Mouse (Mus musculus) ES-CJ7 (cell line): ENCODE measurements at regions not wholly inside any gene's neighbourhood (a gene's known extent, or its start where the extent isn't known, plus 50 kb on each side); places are given as distances from the start of the nearest gene placed in this dataset.
"Not testable (repeated sequence)": the region's sequence is repeated elsewhere in the genome, so short reads cannot be mapped to it uniquely, and the experiment has no call there.

Experiments used
- DNase-seq: peaks from one replicate; pipeline ENCODE4 v3.0.0; 2011; ENCODE audit warnings: low read depth, low spot score

DNA sequence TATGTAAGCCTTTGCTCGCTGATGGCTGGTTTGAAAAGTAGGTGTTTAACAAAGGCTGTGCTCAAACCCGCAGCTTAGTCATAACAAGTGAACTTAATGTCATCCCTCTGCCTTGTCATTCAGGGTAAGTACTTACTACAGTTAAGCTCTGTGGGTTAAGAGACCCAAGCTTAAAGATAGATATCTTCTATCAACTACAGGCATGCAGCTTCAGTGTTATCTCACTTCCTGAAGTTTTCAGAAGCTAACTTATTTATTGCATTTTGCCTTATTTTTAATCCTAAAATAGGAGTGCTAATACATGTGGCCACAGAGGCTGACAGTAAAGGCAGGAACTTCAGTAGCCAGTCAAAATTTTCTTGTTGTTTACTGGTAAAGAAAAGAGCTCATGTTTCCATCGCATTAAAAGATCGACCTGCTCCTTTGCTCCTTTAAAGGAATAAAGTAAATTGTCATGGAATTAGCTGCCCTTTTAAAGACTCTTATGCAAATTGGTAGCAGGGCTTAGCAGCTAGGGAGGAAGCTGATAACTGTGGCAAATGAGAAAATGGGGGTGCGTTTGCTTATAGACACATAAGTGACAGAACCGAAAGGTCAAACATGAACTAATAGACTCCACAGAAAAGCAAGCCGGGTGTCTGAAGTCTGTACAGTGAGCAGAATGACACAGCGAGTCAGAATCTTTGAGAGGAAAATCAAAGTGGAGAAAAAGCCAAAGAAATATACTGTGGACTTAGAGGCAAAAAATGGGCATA lies 55.9 kb upstream of the Inpp4b start:
- no peak for DNase-seq

DNA sequence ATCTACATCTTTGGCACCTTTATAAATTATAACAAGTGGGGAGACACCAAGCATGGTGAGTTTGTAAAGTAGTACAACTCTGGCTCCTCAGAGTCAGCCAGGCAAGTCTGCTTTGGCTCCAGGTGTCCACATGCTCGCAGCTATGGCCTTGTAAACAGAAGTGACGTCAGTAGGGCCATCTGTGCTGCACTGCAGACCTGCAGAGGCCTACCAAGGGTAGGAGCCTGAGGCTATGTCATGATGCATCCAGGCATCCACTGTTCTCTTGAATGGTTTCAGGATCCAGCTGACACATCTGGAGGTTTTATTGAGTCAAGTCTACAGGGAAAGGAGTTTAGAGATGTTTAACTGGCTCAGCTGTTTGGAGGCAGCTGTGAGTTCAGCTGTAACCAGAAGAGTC lies 82.3 kb upstream of the Inpp4b start:
- no peak for DNase-seq

DNA sequence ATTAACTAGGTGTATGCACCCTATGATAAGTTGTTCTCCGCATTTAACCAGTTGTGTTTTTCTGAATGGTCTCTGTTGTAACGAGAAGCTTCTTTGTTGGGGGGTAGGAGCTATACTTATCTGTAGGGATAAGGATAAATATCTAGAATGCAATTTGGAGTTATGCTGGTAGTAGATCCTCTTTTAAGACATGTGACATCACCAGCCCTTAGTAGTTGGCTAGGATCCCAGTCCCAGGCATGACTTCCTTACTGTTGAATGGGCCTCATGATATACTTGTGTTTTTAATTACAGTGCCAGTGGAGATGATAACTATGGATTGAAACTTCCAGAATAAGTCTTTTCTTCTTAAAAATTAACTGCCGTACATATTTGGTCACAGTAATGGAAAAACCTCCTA lies 118.5 kb upstream of the Inpp4b start:
- DNase-seq = no peak

DNA sequence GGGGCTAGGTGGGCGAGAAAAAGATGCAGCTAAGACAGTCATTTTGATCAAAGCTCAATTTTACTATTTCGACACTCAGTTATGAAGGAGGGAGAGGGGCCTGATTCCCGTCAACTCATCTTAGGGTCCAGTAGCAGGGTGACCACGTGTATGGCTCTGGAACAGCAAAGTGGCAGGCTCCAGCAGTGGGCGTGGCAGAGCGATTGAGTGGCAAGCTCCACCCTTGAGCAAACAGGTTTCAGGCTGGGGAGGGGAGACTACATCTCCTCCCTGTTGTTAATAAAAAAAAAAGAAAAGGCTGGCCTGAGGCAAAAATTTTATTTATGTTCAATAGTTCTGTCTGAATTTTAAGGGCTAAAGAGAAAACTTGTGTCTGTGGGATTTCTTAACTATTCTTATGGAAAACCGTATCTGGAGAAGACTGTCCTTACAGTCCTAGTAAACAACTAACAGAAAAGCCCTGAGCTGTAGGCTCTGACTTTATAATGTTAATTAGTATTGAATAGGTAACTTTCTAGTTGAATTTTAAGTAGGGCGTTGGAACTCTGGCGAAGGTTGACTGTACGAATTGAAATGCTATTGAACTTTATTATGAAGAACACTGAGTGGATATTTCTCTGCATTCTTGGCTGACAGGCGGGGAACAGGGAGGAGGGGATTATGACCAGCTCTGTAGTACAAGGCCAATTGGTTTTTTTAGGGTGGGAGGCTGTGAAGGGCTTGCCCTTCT lies 155.1 kb upstream of the Inpp4b start:
- DNase-seq = not testable (repeated sequence)

DNA sequence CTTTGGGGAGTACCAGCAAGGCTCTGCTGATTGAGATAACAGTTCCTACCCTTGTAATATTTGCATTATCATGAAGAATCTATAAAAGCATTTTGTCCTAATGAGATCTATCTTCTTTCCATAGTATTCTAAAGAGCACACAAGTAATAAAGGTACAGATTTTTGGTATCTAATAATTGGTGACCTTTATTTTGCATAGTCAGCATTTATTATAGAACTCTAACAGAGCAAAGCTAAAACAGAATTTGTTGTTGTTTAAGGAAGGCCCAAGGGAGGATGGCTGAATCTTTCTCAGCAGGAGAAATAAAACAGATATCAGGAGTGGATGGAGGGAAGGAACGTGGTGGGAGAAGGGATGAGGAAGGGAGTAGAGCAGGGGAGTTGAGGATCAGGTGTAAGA lies 160.8 kb upstream of the Usp38 start:
- no peak for DNase-seq

DNA sequence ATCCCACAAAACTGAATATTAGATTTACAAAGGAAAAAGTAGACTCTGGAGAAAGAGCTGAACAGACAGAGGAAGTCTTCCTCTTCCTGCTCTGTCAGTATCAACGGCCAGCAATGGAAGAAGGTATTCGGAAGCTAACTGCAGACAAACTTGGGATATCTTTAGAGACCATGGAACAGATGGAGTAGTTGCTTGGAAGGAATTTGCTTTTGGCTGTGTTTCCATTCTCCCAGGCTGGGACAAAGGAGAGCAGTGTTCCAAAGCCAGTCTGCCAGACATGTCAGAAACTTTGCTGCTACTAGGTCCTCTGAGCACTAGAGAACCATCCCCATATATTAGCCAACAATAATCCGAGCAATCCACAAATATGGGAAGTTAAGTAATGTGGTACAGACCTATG lies 132.5 kb upstream of the Usp38 start:
- DNase-seq = no peak

DNA sequence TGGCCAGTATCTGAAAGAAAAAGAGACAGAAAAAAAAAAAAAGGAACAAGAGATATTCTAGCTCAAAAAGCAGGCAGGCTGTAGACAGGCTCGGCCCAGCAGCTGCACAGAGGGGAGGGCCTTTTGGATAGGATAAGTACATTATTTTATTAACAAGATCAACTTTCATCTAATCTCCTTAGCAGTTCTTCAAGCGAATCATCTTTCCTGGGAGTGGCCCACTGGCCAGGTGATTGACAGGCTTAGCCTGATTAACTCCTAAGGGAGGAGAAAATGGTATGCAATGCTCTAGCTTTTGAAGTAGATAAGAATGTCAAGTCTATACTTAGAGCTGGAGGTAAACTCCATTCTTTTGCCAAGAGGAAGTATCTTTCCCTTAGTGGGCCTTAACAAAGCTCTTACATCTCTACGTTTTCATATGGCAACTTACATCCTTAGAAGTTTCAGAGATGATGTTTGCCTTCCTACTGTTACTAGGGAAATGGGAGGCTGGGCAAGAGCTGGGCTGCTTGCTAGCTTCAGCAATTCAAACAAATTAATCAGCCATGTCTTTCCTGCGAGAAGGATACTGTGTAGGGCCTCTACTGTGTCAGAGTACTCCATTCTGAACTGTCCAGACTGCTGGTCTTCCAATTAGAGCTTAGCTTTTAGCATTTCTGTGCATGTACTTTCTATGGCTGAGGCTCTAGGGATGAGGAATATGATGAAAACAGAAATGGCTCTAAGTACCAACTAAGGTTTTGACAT lies 92.2 kb upstream of the Usp38 start:
- DNase-seq = no peak

DNA sequence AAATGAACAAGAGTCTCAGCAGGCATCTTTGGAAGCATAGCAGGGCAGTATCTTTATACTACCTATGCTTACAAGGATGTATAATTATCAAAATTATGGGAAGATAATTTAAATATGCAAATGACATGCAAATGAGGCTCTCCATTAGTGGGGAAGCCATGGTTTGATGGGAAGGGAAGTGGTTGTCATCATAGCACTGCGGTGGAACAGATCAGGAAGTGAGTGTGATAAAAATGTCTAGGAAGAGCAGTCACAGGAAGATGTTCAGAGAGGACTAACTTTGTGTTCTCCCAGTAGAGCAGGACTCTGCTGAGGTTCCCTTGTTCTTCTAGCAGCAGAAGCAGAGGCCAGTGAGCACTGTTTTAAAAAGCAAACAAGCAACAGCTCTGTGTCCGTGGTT lies 84.2 kb upstream of the Usp38 start:
- no peak for DNase-seq

DNA sequence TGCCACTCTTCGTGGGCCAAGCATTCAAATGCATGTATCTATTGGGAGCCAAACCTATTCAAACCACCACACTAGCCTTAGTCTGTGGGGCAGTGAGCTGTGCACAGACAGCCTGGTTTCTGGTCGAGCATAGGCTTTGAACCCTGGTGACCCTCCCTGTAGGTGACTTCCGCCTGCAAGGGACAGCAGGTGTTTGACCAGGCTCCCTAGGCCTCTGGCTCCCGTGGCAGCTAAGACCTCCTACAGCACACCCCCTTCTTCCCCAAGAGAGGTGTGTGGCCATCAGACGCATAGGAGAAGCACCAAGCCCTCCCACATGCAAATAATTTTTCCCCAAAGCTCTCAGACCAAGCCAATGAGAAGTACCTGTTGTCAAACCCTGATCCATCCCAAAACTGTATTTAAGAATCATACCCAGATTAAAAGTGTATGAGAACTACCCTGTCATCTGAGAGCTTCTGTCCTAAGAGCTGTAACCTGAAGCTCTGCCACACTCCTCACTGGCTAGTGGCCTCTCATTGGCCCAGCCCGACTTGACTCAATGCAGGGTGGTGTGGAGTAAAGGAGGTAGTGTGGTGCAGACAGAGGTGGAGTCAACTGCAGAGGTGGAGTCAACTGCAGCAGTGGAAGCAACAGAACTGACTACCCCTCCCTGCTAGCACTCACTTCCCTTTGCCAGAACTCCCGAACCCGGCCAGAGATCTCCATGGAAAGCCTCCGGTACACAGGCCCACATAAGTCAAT lies 82.5 kb upstream of the Usp38 start:
- DNase-seq = peak; percentile 22

DNA sequence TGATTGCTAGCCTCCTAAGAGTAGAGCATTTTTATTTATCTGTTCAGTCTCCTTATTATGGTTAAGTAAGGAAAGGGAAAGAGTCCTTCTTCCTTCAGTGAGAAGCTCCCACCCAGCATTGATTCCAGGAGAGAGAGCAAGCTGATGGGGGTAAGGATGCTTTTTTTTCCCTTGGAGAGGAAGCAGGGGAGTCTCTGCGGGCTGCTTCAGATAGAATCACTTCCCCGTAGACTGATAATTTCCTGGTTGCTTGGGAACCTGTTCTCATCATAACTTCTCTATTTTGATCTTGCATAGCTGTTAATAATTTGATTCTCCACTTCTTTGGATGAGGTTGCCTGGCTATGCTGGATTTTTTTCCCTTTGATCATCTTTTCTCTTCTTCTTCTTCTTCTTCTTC lies 80.5 kb upstream of the Usp38 start:
- DNase-seq = no peak

DNA sequence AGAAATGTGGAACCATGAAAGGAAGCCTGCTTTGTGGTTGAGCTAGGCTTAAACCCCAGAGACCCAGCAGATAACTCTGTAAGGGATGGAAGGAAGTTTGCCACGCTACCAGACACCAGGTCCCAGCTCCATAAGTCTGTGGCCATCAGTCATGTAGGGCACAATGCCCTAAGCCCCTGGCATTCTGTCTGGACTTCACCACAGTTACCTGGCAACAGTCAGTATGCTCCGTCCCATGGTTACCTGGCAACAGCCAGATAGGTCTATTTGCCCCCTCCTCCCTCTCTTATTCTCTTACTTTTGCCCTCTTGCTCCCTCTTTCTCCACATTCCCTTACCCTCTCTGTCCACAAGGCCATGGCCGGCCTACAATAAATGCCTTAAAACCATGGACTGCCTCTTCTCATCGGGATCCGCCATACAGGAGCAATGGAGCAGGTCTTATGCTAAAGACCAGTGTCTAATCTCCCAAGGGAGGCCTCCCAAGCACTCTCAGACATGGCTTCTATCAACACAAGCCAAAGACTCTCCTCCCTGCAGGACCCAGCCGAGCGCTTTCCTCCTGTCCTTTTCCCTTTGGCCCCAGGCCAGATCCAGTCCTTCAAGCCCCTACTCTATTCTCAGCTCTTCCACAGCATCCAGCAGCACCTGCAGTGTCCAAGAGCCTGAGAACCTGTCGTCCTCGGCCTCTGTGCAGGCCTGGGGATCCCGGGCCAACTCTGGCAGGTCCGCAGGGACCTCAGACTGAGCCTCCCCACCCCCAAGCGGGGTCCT lies 66.3 kb upstream of the Usp38 start:
- DNase-seq = peak; percentile 9

DNA sequence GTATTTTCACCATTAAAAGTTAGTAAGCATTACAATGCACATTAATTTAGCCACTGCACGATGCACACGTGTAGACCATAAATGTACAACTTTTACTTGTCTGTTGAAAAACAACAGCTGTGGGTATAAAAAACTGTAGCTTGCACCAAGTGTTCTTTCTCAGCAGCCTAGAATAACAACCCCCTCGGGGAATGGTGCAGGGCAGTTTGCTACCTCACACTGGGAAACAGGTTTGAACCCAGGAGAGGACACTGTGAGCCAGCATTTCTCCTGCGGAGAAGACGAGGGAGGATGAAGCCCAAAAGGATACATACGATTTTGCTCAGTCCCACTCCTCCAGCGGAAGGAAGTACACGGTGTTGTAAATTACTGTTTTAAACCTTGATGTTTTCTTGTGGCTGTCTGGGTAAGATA lies 65.2 kb upstream of the Usp38 start:
- no peak for DNase-seq

DNA sequence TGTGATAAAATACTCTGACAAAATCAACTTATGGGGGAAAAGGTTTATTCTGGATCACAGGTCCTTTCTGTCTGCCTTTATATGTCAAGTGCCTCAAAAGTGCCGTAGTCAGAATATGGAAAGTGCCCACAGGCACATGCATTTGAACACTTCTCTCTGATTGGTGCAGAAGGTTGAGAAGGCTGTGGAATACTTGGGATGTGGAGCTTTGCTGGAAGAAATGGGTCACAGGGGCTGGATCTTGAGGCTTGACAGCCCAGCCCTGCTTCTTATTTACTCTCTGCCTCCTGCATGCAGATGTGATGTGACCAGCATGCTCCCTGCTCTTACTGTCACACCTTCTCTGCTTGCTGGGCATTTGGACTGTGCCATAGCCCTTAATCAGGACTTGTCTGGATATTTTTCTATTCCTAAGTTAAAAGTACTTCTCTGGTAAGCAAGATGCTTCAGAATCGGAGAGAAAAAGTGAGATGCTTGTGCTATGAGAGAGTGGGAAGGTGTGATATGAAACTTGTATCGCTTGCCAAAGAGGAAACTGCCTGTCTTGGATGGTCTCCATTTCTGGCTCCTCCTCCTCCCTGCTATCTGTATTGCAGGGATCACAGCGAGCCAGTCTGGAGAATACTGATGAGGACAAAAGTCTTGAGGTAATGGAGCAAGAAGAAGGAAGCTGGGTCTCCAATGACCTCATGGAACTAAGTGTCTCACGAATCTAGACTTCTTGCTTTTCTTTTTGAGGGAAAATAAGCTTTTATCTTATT lies 54.5 kb upstream of the Usp38 start:
- DNase-seq = no peak

DNA sequence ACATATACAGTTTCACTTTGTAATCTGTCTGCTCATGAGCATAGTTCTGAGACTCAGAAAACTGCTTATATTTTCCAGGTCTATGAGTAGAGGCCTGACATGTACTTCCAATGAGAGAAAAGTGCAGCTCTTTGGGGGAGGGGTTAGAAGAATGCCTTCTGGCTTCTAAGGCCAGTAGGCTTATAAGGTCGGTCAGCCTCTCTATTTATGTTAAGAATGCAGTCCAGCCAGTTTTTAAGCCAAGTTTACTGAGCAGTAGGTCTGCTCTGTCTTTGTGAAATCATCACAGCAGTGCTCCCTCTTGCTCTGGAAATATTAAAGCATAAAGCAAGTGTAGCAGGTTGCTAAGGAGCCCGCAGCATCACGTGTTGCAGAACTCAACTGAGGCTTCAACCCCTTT lies 53.8 kb upstream of the Usp38 start:
- DNase-seq = no peak

DNA sequence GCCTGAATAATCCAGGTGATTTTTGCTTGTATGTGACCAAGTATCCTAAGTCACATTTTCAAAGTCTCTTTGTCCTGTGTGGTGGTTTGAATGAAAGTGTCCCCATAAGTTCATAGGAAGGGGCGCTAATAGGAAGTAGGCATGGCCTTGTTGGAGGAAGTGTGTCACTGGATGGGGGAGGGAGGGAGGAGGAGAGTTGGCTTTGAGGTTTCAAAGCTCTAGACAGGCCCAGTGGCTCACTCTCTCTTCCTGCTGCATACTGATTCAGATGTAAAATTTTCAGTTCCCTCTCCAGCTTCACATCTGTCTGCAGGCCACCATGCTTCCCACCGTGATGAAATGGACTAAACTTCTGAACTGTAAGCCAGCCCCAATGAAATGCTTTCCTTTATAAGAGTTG lies 52.0 kb upstream of the Usp38 start:
- no peak for DNase-seq
